Mouse (Mus musculus): ENCODE measurements around the gene Acat1.

GRCm38 (mm10) chr9:53614286-53614685 lies 4.1 kb upstream of the Acat1 start:
- TF ChIP-seq POLR2A (IDR thresholded peaks at IDR 0.05; ENCODE audit: borderline replicate concordance, extremely low read depth, insufficient read depth, insufficient read length, poor library complexity, severe bottlenecking) (no peak), CTCF (IDR thresholded peaks at IDR 0.05; ENCODE audit: borderline replicate concordance, extremely low read depth, insufficient read depth, insufficient read length) (no peak)
